Mouse (Mus musculus) embryonic facial prominence, embryonic 12.5 days (tissue): Measurements from ENCODE around the gene Btg3. TPM values are rescaled to one million over a fixed set of nuclear protein-coding genes. Genes with fewer than 3 reads are reported as not detected.
A peak's percentile ranks its signal among the peaks of the same experiment; 100 is the strongest.

ENCODE experiments used
- ATAC-seq: fragments of 200-750 bp; cut with Nextera tagmentation; 2 replicates; pipeline ENCODE4 v1.8.0; 2017; ENCODE audit not compliant: insufficient number of reproducible peaks, insufficient read depth, low FRiP score, low TSS enrichment
- H3K27ac ChIP-seq: fragments of 300-500 bp; sonication (generic); 2 replicates; pipeline ENCODE4 v1.5.1; 2016; ENCODE audit warnings: mild to moderate bottlenecking
- H3K27me3 ChIP-seq: fragments of 300-500 bp; sonication (generic); 2 replicates; pipeline ENCODE4 v1.6.1; 2016; ENCODE audit warnings: mild to moderate bottlenecking, moderate library complexity
- H3K36me3 ChIP-seq: fragments of 300-500 bp; sonication (generic); 2 replicates; pipeline ENCODE4 v1.6.1; 2016; ENCODE audit warnings: mild to moderate bottlenecking
- H3K4me1 ChIP-seq: fragments of 300-500 bp; sonication (generic); 2 replicates; pipeline ENCODE4 v1.6.1; 2016
- H3K4me2 ChIP-seq: fragments of 300-500 bp; sonication (generic); replicated peaks from 2 replicates; pipeline ENCODE4 v1.6.1; 2016; ENCODE audit warnings: mild to moderate bottlenecking, moderate library complexity
- H3K4me3 ChIP-seq: fragments of 300-500 bp; sonication (generic); 2 replicates; pipeline ENCODE4 v1.5.1; 2016; ENCODE audit warnings: mild to moderate bottlenecking
- H3K9ac ChIP-seq: fragments of 300-500 bp; sonication (generic); 2 replicates; pipeline ENCODE4 v1.6.1; 2016; ENCODE audit warnings: mild to moderate bottlenecking, moderate library complexity
- H3K9me3 ChIP-seq: fragments of 300-500 bp; sonication (generic); 2 replicates; pipeline ENCODE4 v1.6.1; 2016; ENCODE audit warnings: mild to moderate bottlenecking, moderate library complexity
- WGBS: fragments of 180-500 bp; shearing (Covaris S2); methylation state at CpG from one replicate; pipeline ENCODE4 v1.1.7; 2016; 5-methylcytosine and 5-hydroxymethylcytosine counted together
- polyA plus RNA-seq: library from polyadenylated mRNA; unstranded; fragments of >200 nt; fragmentation: Nextera tagmentation; extraction: Ambion mirVana; gene quantifications from 2 replicates; pipeline ENCODE4 v1.2.1, GENCODE M21; 2016

Btg3 gene
- polyA plus RNA-seq, 1 experiment from 2014 or later = 41.7 TPM

DNA sequence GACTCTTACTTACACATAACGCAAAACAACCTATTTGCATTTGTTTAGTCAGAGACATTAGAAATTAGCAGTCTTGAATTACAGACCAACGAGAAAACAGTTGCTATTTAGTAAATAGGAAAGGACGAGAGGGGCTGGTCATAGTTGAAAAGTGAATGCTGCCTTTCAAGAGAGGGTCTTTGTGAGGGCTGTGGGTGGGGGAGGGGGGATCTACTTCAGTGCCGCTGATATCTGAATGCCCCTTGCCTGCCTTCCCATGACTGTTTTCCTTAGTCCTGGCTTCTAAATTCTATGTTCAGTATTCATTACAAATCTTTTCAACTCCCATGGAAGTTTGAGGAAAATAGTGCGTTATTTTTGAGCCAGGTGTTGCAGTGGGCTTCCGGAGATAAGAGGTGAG is 63.0 kb downstream of the Btg3 start:
- H3K27me3 ChIP-seq = no peaks in the 10 kb centered on the region
- H3K36me3 ChIP-seq = no peaks in the 10 kb centered on the region
- 44% methylated on average over 6 of the region's 6 CpGs for WGBS
- H3K27ac ChIP-seq = no peak overlapping the region
- no peak overlapping the region for H3K4me3 ChIP-seq
- no peaks in the 10 kb centered on the region for H3K9me3 ChIP-seq
- no peak overlapping the region for H3K9ac ChIP-seq
- no peak for ATAC-seq
- H3K4me2 ChIP-seq = no peak overlapping the region
- H3K4me1 ChIP-seq = peaks cover 27% of the 10 kb centered on the region; the same call in 1 of the 2 replicates

DNA sequence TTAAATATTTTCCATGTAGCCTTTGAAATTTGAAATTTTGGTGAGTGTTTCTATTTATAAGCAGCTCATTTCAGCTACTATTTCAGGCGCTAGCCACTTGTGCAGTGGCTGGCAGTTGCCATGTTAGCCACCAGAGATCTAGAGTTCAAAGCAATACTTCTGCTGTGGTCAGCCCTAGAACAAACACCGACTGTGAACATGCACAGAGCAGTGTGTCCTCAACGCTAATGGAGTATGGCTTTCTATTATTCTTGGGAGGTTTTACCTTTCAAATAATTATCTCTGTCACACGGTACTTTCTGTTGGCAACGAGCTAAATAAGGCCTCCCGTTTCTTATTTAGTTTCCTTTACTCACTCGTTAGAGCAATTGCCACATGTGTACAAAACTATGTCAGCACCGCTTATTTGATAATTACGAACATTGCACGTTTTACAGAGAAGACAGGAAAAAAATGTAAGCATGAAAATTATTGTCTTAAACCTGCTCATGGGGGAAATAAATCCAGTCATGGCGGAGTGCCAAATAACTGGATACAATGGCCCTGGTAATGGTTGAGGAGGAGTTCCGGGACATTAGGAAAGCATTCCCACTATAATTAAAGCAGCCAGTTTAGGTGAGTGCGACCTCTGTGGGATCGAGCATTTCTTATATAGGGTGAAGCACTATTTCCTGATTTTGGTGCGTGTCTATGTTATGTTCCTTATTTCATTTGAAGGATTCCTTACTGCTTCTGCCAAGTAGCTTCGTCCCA is 63.7 kb downstream of the Btg3 start:
- no peak for ATAC-seq
- Histone ChIP-seq H3K4me1 (peaks cover 27% of the 10 kb centered on the region; the same call in 1 of the 2 replicates), H3K9ac (no peak overlapping the region), H3K27ac (no peak overlapping the region), H3K9me3 (no peaks in the 10 kb centered on the region), H3K36me3 (no peaks in the 10 kb centered on the region), H3K4me3 (no peak overlapping the region), H3K27me3 (no peaks in the 10 kb centered on the region), H3K4me2 (no peak overlapping the region)
- WGBS = 43% methylated on average over 16 of the region's 16 CpGs

DNA sequence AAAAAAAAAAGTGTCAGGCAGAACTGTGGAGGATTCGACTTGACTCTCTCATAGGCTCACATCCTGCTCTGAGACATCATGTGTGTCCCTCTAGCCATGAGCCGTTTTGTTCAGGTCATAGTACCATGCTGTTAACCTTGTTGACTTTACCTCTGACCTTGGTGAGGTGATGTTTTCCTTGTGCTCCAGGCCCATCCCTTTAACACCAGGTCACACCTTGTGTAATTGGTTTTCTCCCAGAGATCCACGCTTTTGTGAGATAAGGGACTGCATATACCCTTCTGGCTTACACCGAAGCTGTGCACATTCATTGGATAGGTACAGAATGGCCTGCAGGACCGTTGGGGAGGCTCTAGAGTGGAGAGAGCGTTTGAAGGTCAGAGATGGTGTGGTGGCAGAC is 67.7 kb downstream of the Btg3 start:
- no peaks in the 10 kb centered on the region for H3K36me3 ChIP-seq

DNA sequence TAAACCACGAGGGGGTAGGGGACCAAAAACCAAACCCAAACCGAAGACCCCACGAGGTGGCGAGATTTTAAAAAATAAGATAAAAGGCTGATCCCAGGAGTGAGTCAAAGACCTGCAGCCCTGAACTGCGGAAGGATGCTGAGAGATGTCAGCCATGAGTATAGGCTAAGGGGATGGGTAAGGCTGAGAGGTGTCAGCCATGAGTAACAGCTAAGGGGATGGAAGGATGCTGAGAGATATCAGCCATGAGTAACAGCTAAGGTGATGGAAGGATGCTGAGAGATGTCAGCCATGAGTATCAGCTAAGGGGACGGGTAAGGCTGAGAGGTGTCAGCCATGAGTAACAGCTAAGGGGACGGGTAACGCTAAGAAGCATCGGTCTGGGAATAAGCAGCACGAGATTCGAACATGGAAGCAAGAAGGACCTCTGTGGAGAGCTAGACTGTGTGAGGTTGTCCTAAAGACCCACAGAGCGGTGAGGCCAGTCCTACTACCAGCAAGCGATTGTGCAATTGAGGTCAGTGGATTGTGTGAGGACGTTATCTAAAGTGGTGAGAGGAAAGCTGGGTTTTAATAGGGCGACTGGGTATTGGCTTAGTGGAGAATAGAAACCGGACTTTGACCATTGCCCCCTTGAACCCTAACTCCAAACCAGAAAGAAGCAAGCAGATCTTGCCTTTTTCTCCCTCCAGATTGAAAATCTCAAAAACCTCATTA is 69.4 kb downstream of the Btg3 start:
- Histone ChIP-seq H3K27ac (no peak overlapping the region), H3K36me3 (0 out of 2 replicates have a peak, but pooled peaks cover 5% of the 10 kb centered on the region), H3K9ac (no peak overlapping the region), H3K4me1 (0 out of 2 replicates have a peak, but pooled peaks cover 6% of the 10 kb centered on the region), H3K9me3 (no peaks in the 10 kb centered on the region), H3K4me2 (no peak overlapping the region), H3K4me3 (no peak overlapping the region), H3K27me3 (no peaks in the 10 kb centered on the region)
- ATAC-seq = no peak
- 93% methylated on average over 16 of the region's 16 CpGs for WGBS

More for the DNA sequence above, 67.7 kb downstream of the Btg3 start:
- Histone ChIP-seq H3K4me1 (peaks cover 21% of the 10 kb centered on the region; the same call in 1 of the 2 replicates), H3K9ac (no peak overlapping the region), H3K9me3 (no peaks in the 10 kb centered on the region), H3K27ac (no peak overlapping the region), H3K4me3 (no peak overlapping the region), H3K27me3 (no peaks in the 10 kb centered on the region), H3K4me2 (no peak overlapping the region)
- WGBS = 80% methylated on average over 6 of the region's 6 CpGs
- no peak for ATAC-seq

DNA sequence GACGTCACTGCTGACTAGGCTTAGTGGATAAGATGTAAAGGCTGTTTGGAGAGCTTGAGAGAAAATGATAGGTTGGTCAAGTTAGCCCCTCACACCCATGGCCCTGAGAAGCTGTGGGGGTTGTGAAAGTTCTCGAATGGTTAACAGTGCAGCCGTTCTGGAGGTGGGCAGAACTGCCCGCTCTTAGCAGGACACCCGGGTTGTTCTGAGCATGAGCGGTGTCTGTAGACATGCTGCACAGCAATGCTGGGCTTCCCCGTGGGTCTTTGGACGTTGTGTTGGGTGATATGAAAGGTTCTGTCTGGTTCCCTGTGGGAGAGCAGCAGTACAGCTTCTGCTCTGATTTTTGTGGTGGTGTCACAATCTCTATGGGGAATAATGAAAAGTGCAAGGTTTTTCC is 70.4 kb downstream of the Btg3 start:
- H3K27me3 ChIP-seq = no peaks in the 10 kb centered on the region
- no peak overlapping the region for H3K4me3 ChIP-seq
- no peak overlapping the region for H3K9ac ChIP-seq
- no peak overlapping the region for H3K27ac ChIP-seq
- H3K4me2 ChIP-seq = no peak overlapping the region
- no peaks in the 10 kb centered on the region for H3K9me3 ChIP-seq
- H3K4me1 ChIP-seq = 0 out of 2 replicates have a peak, but pooled peaks cover under 1% of the 10 kb centered on the region
- H3K36me3 ChIP-seq = 0 out of 2 replicates have a peak, but pooled peaks cover 5% of the 10 kb centered on the region
- WGBS = 86% methylated on average over 8 of the region's 8 CpGs
- no peak for ATAC-seq

DNA sequence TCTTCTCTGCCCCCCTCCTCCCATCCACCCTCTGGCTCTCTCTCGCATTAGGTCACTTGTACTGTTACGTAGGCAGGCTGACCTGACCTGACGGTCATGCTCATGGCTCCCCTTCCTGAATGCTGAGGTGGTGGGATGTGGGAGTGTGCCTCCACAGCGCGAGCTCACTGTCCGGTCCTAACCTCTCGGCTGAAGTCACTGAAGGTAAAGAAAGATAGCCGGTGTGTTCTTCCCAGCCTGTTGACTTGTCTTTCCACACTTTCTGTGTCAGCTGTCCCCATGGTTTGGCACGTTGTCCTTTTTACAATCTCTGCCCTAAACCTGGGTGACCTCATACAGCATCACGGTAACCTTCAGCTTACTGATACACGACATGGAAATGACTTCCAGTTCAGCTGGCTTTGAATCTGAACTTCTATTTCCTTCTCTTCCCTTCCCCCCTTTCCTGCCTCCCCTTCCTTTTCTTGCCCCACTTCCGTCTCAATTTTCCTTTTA is 71.3 kb downstream of the Btg3 start:
- Histone ChIP-seq H3K36me3 (0 out of 2 replicates have a peak, but pooled peaks cover 5% of the 10 kb centered on the region), H3K4me3 (no peak overlapping the region), H3K4me1 (no peaks in the 10 kb centered on the region), H3K9me3 (no peaks in the 10 kb centered on the region), H3K4me2 (no peak overlapping the region), H3K27me3 (no peaks in the 10 kb centered on the region), H3K9ac (no peak overlapping the region), H3K27ac (no peak overlapping the region)
- ATAC-seq = no peak
- 84% methylated on average over 12 of the region's 12 CpGs for WGBS

DNA sequence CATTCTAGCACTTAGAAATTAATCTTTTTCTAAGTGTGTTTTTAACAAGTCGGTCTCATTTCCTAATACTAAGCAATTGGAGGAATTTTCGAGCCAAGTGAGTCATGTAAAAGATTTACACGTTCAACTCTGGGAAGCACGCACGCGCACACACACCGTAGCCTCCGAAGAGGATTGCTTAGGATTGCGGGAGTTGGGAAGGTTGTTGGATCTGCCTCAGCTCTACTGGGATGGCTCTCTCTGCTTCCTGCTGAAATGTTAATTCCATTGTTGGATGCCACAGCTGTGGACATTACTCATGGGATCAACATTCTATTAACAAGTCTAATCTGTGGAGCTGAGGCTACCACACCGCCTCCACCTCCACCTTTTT is 74.3 kb downstream of the Btg3 start:
- Histone ChIP-seq H3K4me1 (no peaks in the 10 kb centered on the region), H3K9me3 (no peaks in the 10 kb centered on the region), H3K4me3 (peak overlapping the region; percentile 81), H3K27ac (no peak overlapping the region), H3K9ac (peak overlapping the region; percentile 80; the same call in 1 of the 2 replicates), H3K4me2 (peak overlapping the region; percentile 78), H3K27me3 (0 out of 2 replicates have a peak, but pooled peaks cover 8% of the 10 kb centered on the region), H3K36me3 (0 out of 2 replicates have a peak, but pooled peaks cover 5% of the 10 kb centered on the region)
- 7% methylated on average over 10 of the region's 10 CpGs for WGBS
- ATAC-seq = no peak

DNA sequence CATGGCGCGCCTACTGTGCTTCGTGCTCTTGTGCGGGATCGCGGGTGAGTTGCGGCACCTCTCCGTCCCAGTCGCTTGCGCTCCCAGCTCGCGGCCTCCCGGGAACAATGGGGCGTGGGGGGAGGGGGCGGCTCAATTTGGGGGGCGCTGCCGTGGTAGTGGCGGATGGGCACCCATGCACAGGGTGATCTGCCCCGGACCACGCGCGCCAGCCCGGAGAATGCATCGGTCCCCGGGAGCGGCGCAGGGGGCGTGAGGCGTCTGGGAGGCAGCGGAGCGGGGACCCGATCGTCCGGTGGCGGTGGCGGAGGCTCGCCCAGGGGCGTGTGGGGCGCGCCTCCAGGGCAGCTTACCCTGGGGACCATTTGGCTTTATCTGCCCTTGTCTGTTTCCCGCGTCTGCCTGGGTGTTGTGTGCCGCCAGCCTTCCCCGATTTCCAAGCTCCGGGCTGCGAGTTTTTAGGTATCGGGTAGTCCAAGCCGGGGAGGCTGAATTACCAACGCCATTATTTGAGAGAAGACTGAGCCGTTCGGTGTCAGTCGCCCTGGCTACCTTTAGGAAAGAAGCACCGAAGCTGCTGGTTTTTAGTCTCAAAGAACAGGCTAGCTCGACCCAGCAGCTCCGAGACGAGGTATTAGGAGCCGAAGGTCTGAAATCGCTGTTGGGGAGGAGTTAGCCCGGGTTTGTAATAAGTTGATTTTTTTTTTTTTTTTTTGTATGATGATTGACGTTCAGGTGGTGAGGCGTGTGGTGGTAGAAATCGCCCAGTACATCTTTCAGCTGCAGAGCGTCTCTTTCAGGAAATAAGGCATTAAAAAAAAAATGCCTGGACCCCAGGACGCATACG is 74.9 kb downstream of the Btg3 start:
- under 1% methylated on average over 63 of the region's 65 CpGs for WGBS
- no peaks in the 10 kb centered on the region for H3K4me1 ChIP-seq
- peak; percentile 70 for ATAC-seq

DNA sequence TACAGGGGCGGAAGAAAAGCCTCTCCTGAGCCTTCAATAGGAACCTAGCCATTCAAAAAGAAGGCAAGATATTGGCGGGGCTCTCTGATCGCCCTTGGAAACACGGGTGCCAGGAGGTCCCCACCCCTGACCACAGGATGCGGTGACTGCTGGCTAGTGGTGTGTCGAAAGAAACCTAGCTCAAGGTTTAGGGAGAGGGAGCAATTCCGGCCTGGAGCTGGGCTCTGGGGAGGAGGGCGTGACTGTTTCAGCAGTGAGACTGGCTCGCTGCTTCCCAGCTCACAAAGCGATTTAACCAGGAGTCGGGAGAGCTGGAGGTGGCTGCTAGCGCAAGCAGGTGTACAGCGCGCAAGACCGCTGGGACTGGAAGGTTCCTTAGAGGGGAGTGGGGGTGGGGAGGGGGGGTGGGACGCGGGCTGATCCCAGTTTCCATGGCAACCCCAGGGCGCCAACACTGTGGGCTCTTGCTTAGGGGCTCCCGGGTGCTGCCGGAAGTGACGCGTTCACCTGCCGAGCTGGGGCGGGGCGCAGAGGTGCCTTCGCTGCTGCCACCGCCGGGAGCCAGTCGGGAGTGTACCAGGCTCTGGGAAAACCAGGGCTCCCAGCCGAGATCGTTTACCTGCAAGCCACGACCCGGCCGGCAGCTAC is 75.7 kb downstream of the Btg3 start, which contains the start of gene Cxadr:
TSS of gene Cxadr (plus strand) at position 307 of the 648 bp plus-strand sequence.
- H3K36me3 ChIP-seq = 0 out of 2 replicates have a peak, but pooled peaks cover 5% of the 10 kb centered on the region
- H3K27me3 ChIP-seq = 0 out of 2 replicates have a peak, but pooled peaks cover 8% of the 10 kb centered on the region
- peak within 1 kb of the TSS; percentile 80 for H3K9ac ChIP-seq
- no peaks in the 10 kb centered on the region for H3K9me3 ChIP-seq
- peak within 1 kb of the TSS; percentile 81 for H3K4me3 ChIP-seq
- no peaks in the 10 kb centered on the region for H3K4me1 ChIP-seq
- WGBS = under 1% methylated on average over 34 of the region's 34 CpGs
- peak within 1 kb of the TSS; percentile 78 for H3K4me2 ChIP-seq
- peak; percentile 91 for ATAC-seq
- H3K27ac ChIP-seq = peak within 1 kb of the TSS; percentile 73

More for the DNA sequence above, 74.9 kb downstream of the Btg3 start:
- Histone ChIP-seq H3K9ac (peak overlapping the region; percentile 80), H3K4me2 (peak overlapping the region; percentile 78), H3K36me3 (0 out of 2 replicates have a peak, but pooled peaks cover 5% of the 10 kb centered on the region), H3K27ac (peak overlapping the region; percentile 73), H3K27me3 (0 out of 2 replicates have a peak, but pooled peaks cover 8% of the 10 kb centered on the region), H3K4me3 (peak overlapping the region; percentile 81), H3K9me3 (no peaks in the 10 kb centered on the region)

DNA sequence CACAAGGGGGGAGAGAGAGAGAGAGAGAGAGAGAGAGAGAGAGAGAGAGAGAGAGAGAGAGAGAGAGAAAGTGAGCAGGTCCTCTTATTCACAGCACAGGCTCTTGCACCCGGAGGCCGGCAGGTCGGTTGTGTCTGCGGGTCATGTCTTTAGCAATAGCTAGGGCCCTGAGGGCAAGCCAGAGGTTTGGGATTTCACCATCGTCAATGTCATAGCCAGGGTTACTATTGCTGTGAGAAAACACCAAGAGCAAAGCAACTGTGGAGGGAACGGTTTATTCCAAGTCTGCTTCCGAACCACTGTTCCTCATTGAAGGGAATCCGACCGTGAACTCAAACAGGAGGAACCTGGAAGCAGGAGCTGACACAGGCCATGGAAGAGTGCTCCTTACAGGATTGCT is 80.9 kb downstream of the Btg3 start:
- Histone ChIP-seq H3K36me3 (no peaks in the 10 kb centered on the region), H3K9me3 (no peaks in the 10 kb centered on the region), H3K4me3 (no peak overlapping the region), H3K4me1 (no peaks in the 10 kb centered on the region), H3K27me3 (0 out of 2 replicates have a peak, but pooled peaks cover 8% of the 10 kb centered on the region), H3K9ac (no peak overlapping the region), H3K27ac (no peak overlapping the region), H3K4me2 (no peak overlapping the region)
- WGBS = 65% methylated on average over 9 of the region's 9 CpGs
- ATAC-seq = no peak
